Mouse (Mus musculus) C2C12 (cell line): ENCODE data around the gene Chd6. TPM values are rescaled to one million over a fixed set of nuclear protein-coding genes. Genes with fewer than 3 reads are reported as not detected.

Source experiments
- H3K27me3 ChIP-seq: one replicate; pipeline ENCODE4 v1.6.1; 2011; ENCODE audit not compliant: control insufficient read depth, insufficient read depth, insufficient read length
- H3K36me3 ChIP-seq: one replicate; pipeline ENCODE4 v1.6.1; 2011; ENCODE audit not compliant: control insufficient read depth, insufficient read depth
- H3K4me3 ChIP-seq: one replicate; pipeline ENCODE4 v1.5.1; 2011; ENCODE audit warnings: mild to moderate bottlenecking, control low read depth; ENCODE audit not compliant: poor library complexity, insufficient read depth, severe bottlenecking
- H3K79me2 ChIP-seq: one replicate; pipeline ENCODE4 v1.6.1; 2011; ENCODE audit not compliant: control insufficient read depth, insufficient read depth
- H3K79me3 ChIP-seq: one replicate; pipeline ENCODE4 v1.6.1; 2011; ENCODE audit warnings: low read depth, control low read depth
- H3ac ChIP-seq: one replicate; pipeline ENCODE3; 2011; ENCODE audit warnings: low read depth; ENCODE audit not compliant: control insufficient read depth, insufficient read length
- CEBPB ChIP-seq: IDR thresholded peaks from one replicate; pipeline ENCODE4 v1.6.1; 2011; ENCODE audit warnings: low read depth, mild to moderate bottlenecking, control low read depth, moderate library complexity
- CTCF ChIP-seq: IDR thresholded peaks from one replicate; pipeline ENCODE4 v1.5.1; 2011; ENCODE audit not compliant: control insufficient read depth, insufficient read depth, insufficient read length
- FOSL1 ChIP-seq: IDR thresholded peaks from one replicate; pipeline ENCODE4 v1.8.0; 2011; ENCODE audit warnings: mild to moderate bottlenecking, low read length; ENCODE audit not compliant: poor library complexity, insufficient read depth, severe bottlenecking
- MAX ChIP-seq: IDR thresholded peaks from one replicate; pipeline ENCODE4 v1.6.1; 2011; ENCODE audit warnings: mild to moderate bottlenecking, control low read depth
- MYOD1 ChIP-seq: IDR thresholded peaks from one replicate; pipeline ENCODE4 v1.6.1; 2011; ENCODE audit warnings: low read depth; ENCODE audit not compliant: control insufficient read depth, insufficient read length
- MYOG ChIP-seq: IDR thresholded peaks from one replicate; pipeline ENCODE4 v1.6.1; 2011; ENCODE audit not compliant: control insufficient read depth, insufficient read length; ENCODE audit errors: extremely low read depth
- USF1 ChIP-seq: IDR thresholded peaks from one replicate; pipeline ENCODE4 v1.6.1; 2011; ENCODE audit warnings: low read depth, mild to moderate bottlenecking, control low read depth, moderate library complexity
- polyA plus RNA-seq: library from polyadenylated mRNA; unstranded; fragments of >200 nt; fragmentation: generic; extraction: Trizol; gene quantifications from one replicate; pipeline ENCODE4 v1.2.1, GENCODE M21; 2012; ENCODE audit warnings: missing spikeins

Chd6 gene
- polyA plus RNA-seq, 1 experiment = 3.9 TPM

- H3K36me3 ChIP-seq = peaks cover 51% of the 10 kb centered on the region
- no peaks in the 10 kb centered on the region for H3K27me3 ChIP-seq
- TF ChIP-seq MYOG (no peak), CTCF (no peak), MAX (no peak), MYOD1 (no peak), CEBPB (no peak), USF1 (no peak), FOSL1 (no peak)
- no peaks in the 10 kb centered on the region for H3K79me2 ChIP-seq
- no peak overlapping the region for H3K4me3 ChIP-seq
- H3ac ChIP-seq = no peak overlapping the region
- H3K79me3 ChIP-seq = no peaks in the 10 kb centered on the region
Measured at GRCm38 (mm10) chr2:160981791-160982190, 127.1 kb downstream of the Chd6 start.

GRCm38 (mm10) chr2:160978651-160979050, 130.2 kb downstream of the Chd6 start:
- Histone ChIP-seq H3K27me3 (no peaks in the 10 kb centered on the region), H3ac (no peak overlapping the region), H3K79me2 (no peaks in the 10 kb centered on the region), H3K36me3 (peaks cover 47% of the 10 kb centered on the region), H3K4me3 (no peak overlapping the region), H3K79me3 (no peaks in the 10 kb centered on the region)
- no peak for TF ChIP-seq FOSL1
- no peak for TF ChIP-seq CTCF
- TF ChIP-seq CEBPB = no peak

GRCm38 (mm10) chr2:160977248-160977647, 131.6 kb downstream of the Chd6 start:
- Histone ChIP-seq H3K79me2 (no peaks in the 10 kb centered on the region), H3K4me3 (no peak overlapping the region), H3K36me3 (peaks cover 45% of the 10 kb centered on the region), H3K79me3 (no peaks in the 10 kb centered on the region), H3K27me3 (no peaks in the 10 kb centered on the region), H3ac (no peak overlapping the region)
- TF ChIP-seq CTCF = no peak
- no peak for TF ChIP-seq MAX
- no peak for TF ChIP-seq CEBPB
- no peak for TF ChIP-seq FOSL1
- TF ChIP-seq MYOG = no peak

GRCm38 (mm10) chr2:160973648-160974215, 135.1 kb downstream of the Chd6 start:
- no peaks in the 10 kb centered on the region for H3K79me3 ChIP-seq
- TF ChIP-seq MYOD1 (no peak), FOSL1 (no peak), MYOG (no peak), USF1 (no peak), CTCF (no peak), MAX (no peak), CEBPB (no peak)
- peaks cover 32% of the 10 kb centered on the region for H3K36me3 ChIP-seq
- no peak overlapping the region for H3ac ChIP-seq
- no peak overlapping the region for H3K4me3 ChIP-seq
- H3K79me2 ChIP-seq = no peaks in the 10 kb centered on the region
- no peaks in the 10 kb centered on the region for H3K27me3 ChIP-seq

GRCm38 (mm10) chr2:160972103-160972792, 136.6 kb downstream of the Chd6 start:
- H3K36me3 ChIP-seq = peaks cover 39% of the 10 kb centered on the region
- no peaks in the 10 kb centered on the region for H3K79me2 ChIP-seq
- no peak for TF ChIP-seq MYOD1
- TF ChIP-seq FOSL1 = no peak
- H3K27me3 ChIP-seq = no peaks in the 10 kb centered on the region
- no peaks in the 10 kb centered on the region for H3K79me3 ChIP-seq
- H3ac ChIP-seq = no peak overlapping the region
- H3K4me3 ChIP-seq = no peak overlapping the region

- no peak for TF ChIP-seq MAX
Measured at GRCm38 (mm10) chr2:160962149-160962548, 146.7 kb downstream of the Chd6 start.

More at GRCm38 (mm10) chr2:160962149-160962548, 146.7 kb downstream of the Chd6 start:
- Histone ChIP-seq H3K79me3 (no peaks in the 10 kb centered on the region), H3K4me3 (no peak overlapping the region), H3K27me3 (no peaks in the 10 kb centered on the region), H3K36me3 (peaks cover 51% of the 10 kb centered on the region), H3ac (no peak overlapping the region), H3K79me2 (no peaks in the 10 kb centered on the region)
